Mouse (Mus musculus) T-helper 17 cell (primary cell): ENCODE results near the gene C6.

ENCODE experiments used
- in situ Hi-C, 2 experiments: fragments of 300-600 bp; cut with MboI, MseI; formaldehyde crosslinking; loops; 1 replicate in 1 of 2; 2 replicates in 1 of 2; pipeline ENCODE4 v1.15.1; 2025; ENCODE audit warnings: high pct_unique_total_duplicates in 2 of 2

C6 gene

GRCm38 (mm10) chr15:4726830-4727310 is at the start of gene C6:
Gene C6 (plus strand): TSS chr15:4727175.
- in situ Hi-C loops, result no loop called here

GRCm38 (mm10) chr15:4697604-4698003 is 29.4 kb upstream of the C6 start:
- in situ Hi-C loops, result no loop called here

- in situ Hi-C loops, result no loop called here
Observed at GRCm38 (mm10) chr15:4734150-4734549, 7.2 kb downstream of the C6 start.

GRCm38 (mm10) chr15:4734996-4735609 is 8.1 kb downstream of the C6 start:
- in situ Hi-C loops, result no loop called here

- in situ Hi-C loops, result no loop called here
Observed at GRCm38 (mm10) chr15:4747656-4748055, 20.7 kb downstream of the C6 start.

- in situ Hi-C loops, result no loop called here
Observed at GRCm38 (mm10) chr15:4790378-4790777, 63.4 kb downstream of the C6 start.

- in situ Hi-C loops, result no loop called here
Observed at GRCm38 (mm10) chr15:4796861-4797260, 69.9 kb downstream of the C6 start.

GRCm38 (mm10) chr15:4804256-4804655 is 77.3 kb downstream of the C6 start:
- in situ Hi-C loops, result loop anchor here in 1 of 2 experiments (25.0 kb wide), 1 partner anchor 508 kb away; no protein-coding TSS in a partner anchor

GRCm38 (mm10) chr15:4808131-4808530 is 81.2 kb downstream of the C6 start:
- in situ Hi-C loops, result loop anchor here in 1 of 2 experiments (25.0 kb wide), 1 partner anchor 504 kb away; no protein-coding TSS in a partner anchor

- in situ Hi-C loops, result loop anchor here in 1 of 2 experiments (25.0 kb wide), 1 partner anchor 497 kb away; no protein-coding TSS in a partner anchor
Observed at GRCm38 (mm10) chr15:4814976-4815375, 88.0 kb downstream of the C6 start.

GRCm38 (mm10) chr15:4815711-4816110 is 88.7 kb downstream of the C6 start:
- in situ Hi-C loops, result loop anchor here in 1 of 2 experiments (25.0 kb wide), 1 partner anchor 497 kb away; no protein-coding TSS in a partner anchor

- in situ Hi-C loops, result loop anchor here in 1 of 2 experiments (25.0 kb wide), 1 partner anchor 495 kb away; no protein-coding TSS in a partner anchor
Observed at GRCm38 (mm10) chr15:4816752-4817493, 89.9 kb downstream of the C6 start.

GRCm38 (mm10) chr15:4818437-4818836 is 91.5 kb downstream of the C6 start:
- in situ Hi-C loops, result loop anchor here in 1 of 2 experiments (25.0 kb wide), 1 partner anchor 494 kb away; no protein-coding TSS in a partner anchor

GRCm38 (mm10) chr15:4821161-4821560 is 94.2 kb downstream of the C6 start:
- in situ Hi-C loops, result loop anchor here (10.0 to 25.0 kb wide), 2 partner anchors 491 to 574 kb away; no protein-coding TSS in a partner anchor

- in situ Hi-C loops, result loop anchor here (10.0 to 25.0 kb wide), 2 partner anchors 490 to 573 kb away; no protein-coding TSS in a partner anchor
Observed at GRCm38 (mm10) chr15:4821824-4822223, 94.8 kb downstream of the C6 start.

GRCm38 (mm10) chr15:4827736-4828135 is 100.8 kb downstream of the C6 start:
- in situ Hi-C loops, result loop anchor here (10.0 to 25.0 kb wide), 2 partner anchors 567 to 635 kb away; no protein-coding TSS in a partner anchor

GRCm38 (mm10) chr15:4836354-4836753 is 109.4 kb downstream of the C6 start:
- in situ Hi-C loops, result loop anchor here in 1 of 2 experiments (25.0 kb wide), 1 partner anchor 626 kb away; no protein-coding TSS in a partner anchor

GRCm38 (mm10) chr15:4850015-4850414 is 123.0 kb downstream of the C6 start:
- in situ Hi-C loops, result no loop called here
